29 mouse cellular contexts compared by ENCODE assay signal in the genomic region with DNA sequence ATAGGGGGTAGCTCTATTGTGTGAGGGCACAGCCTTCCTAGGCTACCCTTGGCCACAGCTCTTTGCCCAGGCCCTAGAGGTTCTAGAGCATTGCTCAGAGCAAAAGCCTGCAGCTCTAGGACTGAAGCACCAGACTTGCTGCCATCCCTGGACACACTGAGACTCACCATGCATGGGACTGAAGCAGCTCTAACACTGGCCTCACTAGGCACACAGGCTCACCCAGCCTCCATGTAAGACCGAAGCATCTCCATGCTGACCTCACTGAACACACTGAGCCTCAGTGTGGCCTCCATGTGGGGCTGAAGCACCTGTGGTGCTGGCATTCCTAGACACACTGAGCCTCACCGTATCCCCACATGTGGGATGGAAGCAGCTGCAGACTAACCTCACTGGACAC.
DNase-seq lines count a peak whose midpoint lies in the region; ATAC-seq and TF ChIP-seq lines count a peak whose summit lies in the region.
"Had no signal": no experiment of that assay in that cellular context is flagged by ENCODE, and none has a peak within 500 bp of the region (broad histone marks: within the 10 kb centered on the region; RNA-seq: fewer than 3 reads in every experiment).

No protein-coding gene starts in this region.

- no peak overlapping the region for H3K4me3 ChIP-seq in forebrain, embryonic 15.5 days
- H3K4me3 ChIP-seq in forebrain, embryonic 10.5 days: no peak overlapping the region
- H3K4me3 ChIP-seq in hindbrain, embryonic 14.5 days (replicated peaks; ENCODE audit: low read length): no peak overlapping the region
- no peak overlapping the region for H3K4me3 ChIP-seq in hindbrain, embryonic 10.5 days
- H3K4me3 ChIP-seq in liver, embryonic 15.5 days (replicated peaks): no peak overlapping the region
- no peak overlapping the region for H3K4me3 ChIP-seq in stomach, embryonic 14.5 days (ENCODE audit: low read depth, low read length)
- H3K4me3 ChIP-seq in stomach, postnatal 0 days (ENCODE audit: low read depth, low read length): no peak overlapping the region
- H3K4me3 ChIP-seq: embryonic facial prominence, embryonic 13.5 days; erythroblast, embryonic 14.5 days; forebrain, embryonic 13.5 days; heart, adult 2 months; heart, embryonic 10.5 days had no signal

- no peaks in the 10 kb centered on the region for H3K36me3 ChIP-seq in forebrain, embryonic 15.5 days
- no peaks in the 10 kb centered on the region for H3K36me3 ChIP-seq in forebrain, embryonic 10.5 days (replicated peaks)
- H3K36me3 ChIP-seq in hindbrain, embryonic 14.5 days (replicated peaks; ENCODE audit: control insufficient read depth, insufficient read depth): no peaks in the 10 kb centered on the region
- H3K36me3 ChIP-seq in hindbrain, embryonic 10.5 days: no peaks in the 10 kb centered on the region
- no peaks in the 10 kb centered on the region for H3K36me3 ChIP-seq in liver, embryonic 15.5 days (replicated peaks)
- H3K36me3 ChIP-seq in stomach, embryonic 14.5 days (ENCODE audit: control insufficient read depth, insufficient read depth, low read length): no peaks in the 10 kb centered on the region
- no peaks in the 10 kb centered on the region for H3K36me3 ChIP-seq in stomach, postnatal 0 days (ENCODE audit: control insufficient read depth, insufficient read depth, low read length)
- H3K36me3 ChIP-seq: embryonic facial prominence, embryonic 13.5 days; G1E; heart, embryonic 10.5 days had no signal

- no peak for TF ChIP-seq EP300 in stomach, postnatal 0 days (optimal IDR thresholded peaks at IDR 0.05)

- no peaks in the 10 kb centered on the region for H3K4me1 ChIP-seq in forebrain, embryonic 15.5 days
- H3K4me1 ChIP-seq in forebrain, embryonic 10.5 days: no peaks in the 10 kb centered on the region
- no peaks in the 10 kb centered on the region for H3K4me1 ChIP-seq in hindbrain, embryonic 14.5 days (replicated peaks; ENCODE audit: control insufficient read depth, insufficient read depth, low read length)
- no peaks in the 10 kb centered on the region for H3K4me1 ChIP-seq in hindbrain, embryonic 10.5 days (replicated peaks)
- no peaks in the 10 kb centered on the region for H3K4me1 ChIP-seq in liver, embryonic 15.5 days (replicated peaks)
- H3K4me1 ChIP-seq in stomach, embryonic 14.5 days (ENCODE audit: control insufficient read depth, insufficient read depth, low read length): no peaks in the 10 kb centered on the region
- H3K4me1 ChIP-seq in stomach, postnatal 0 days (replicated peaks; ENCODE audit: control insufficient read depth, insufficient read depth): no peaks in the 10 kb centered on the region
- H3K4me1 ChIP-seq: embryonic facial prominence, embryonic 13.5 days; forebrain, embryonic 13.5 days; heart, embryonic 10.5 days had no signal

- H3K9ac ChIP-seq in forebrain, embryonic 15.5 days (replicated peaks): no peak overlapping the region
- no peak overlapping the region for H3K9ac ChIP-seq in hindbrain, embryonic 14.5 days
- no peak overlapping the region for H3K9ac ChIP-seq in liver, embryonic 15.5 days
- H3K9ac ChIP-seq in stomach, embryonic 14.5 days (replicated peaks; ENCODE audit: low read depth, low read length): no peak overlapping the region
- no peak overlapping the region for H3K9ac ChIP-seq in stomach, postnatal 0 days (ENCODE audit: low read length)
- H3K9ac ChIP-seq: embryonic facial prominence, embryonic 13.5 days; forebrain, embryonic 13.5 days had no signal

- no peak for TF ChIP-seq CTCF in stomach, postnatal 0 days (IDR thresholded peaks at IDR 0.05; ENCODE audit: low read depth)

- no peak for DNase-seq in forebrain, embryonic 10.5 days (ENCODE audit: extremely low spot score, low spot score)
- no peak for DNase-seq in hindbrain, embryonic 14.5 days (ENCODE audit: low spot score)
- DNase-seq in hindbrain, embryonic 10.5 days (ENCODE audit: low spot score): no peak
- no peak for DNase-seq in liver
- DNase-seq in stomach, postnatal 0 days (ENCODE audit: low spot score): no peak
- DNase-seq: adrenal gland, postnatal 10 days; adrenal gland, postnatal 36 days; B cell, adult 2 months; cerebellum, adult 18-20 months; cerebellum, adult 9-10 months; cerebellum, postnatal 14 days; gastrocnemius, postnatal 10 days; gastrocnemius, postnatal 36 days; heart, adult 2 months; heart, postnatal 10 days; heart, postnatal 36 days had no signal

- H3K9me3 ChIP-seq in forebrain, embryonic 15.5 days: no peaks in the 10 kb centered on the region
- no peaks in the 10 kb centered on the region for H3K9me3 ChIP-seq in forebrain, embryonic 10.5 days
- no peaks in the 10 kb centered on the region for H3K9me3 ChIP-seq in hindbrain, embryonic 14.5 days (ENCODE audit: control insufficient read depth, low read length)
- H3K9me3 ChIP-seq in hindbrain, embryonic 10.5 days: no peaks in the 10 kb centered on the region
- no peaks in the 10 kb centered on the region for H3K9me3 ChIP-seq in liver, embryonic 15.5 days (replicated peaks)
- no peaks in the 10 kb centered on the region for H3K9me3 ChIP-seq in stomach, embryonic 14.5 days (ENCODE audit: control insufficient read depth, low read depth, low read length)
- H3K9me3 ChIP-seq in stomach, postnatal 0 days (ENCODE audit: control insufficient read depth, low read length): no peaks in the 10 kb centered on the region
- H3K9me3 ChIP-seq: embryonic facial prominence, embryonic 13.5 days; forebrain, embryonic 13.5 days; heart, embryonic 10.5 days had no signal

- whole genome bisulfite sequencing in forebrain, embryonic 15.5 days: 92% methylated on average over 2 of the region's 2 CpGs
- 90% methylated on average over 2 of the region's 2 CpGs for WGBS in forebrain, embryonic 10.5 days
- 90% methylated on average over 2 of the region's 2 CpGs for WGBS in hindbrain, embryonic 14.5 days
- 90% methylated on average over 2 of the region's 2 CpGs for WGBS in hindbrain, embryonic 10.5 days
- WGBS in liver, embryonic 15.5 days (ENCODE audit: insufficient replicate concordance): 79% methylated on average over 2 of the region's 2 CpGs
- WGBS in stomach, embryonic 14.5 days: 92% methylated on average over 2 of the region's 2 CpGs
- WGBS in stomach, postnatal 0 days: 92% methylated on average over 2 of the region's 2 CpGs

- ATAC-seq in forebrain, embryonic 15.5 days (replicated peaks): 0 out of 2 replicates have a peak, but pooled peaks have one; percentile 32
- 0 out of 2 replicates have a peak, but pooled peaks have one; percentile 14 for ATAC-seq in hindbrain, embryonic 14.5 days (ENCODE audit: low FRiP score)
- ATAC-seq in liver, embryonic 15.5 days (ENCODE audit: insufficient read depth): 0 out of 2 replicates have a peak, but pooled peaks have one; percentile 9
- ATAC-seq in stomach, embryonic 14.5 days (ENCODE audit: insufficient number of reproducible peaks, insufficient read depth, low FRiP score, low read depth): 0 out of 2 replicates have a peak, but pooled peaks have one; percentile 53
- ATAC-seq in stomach, postnatal 0 days (ENCODE audit: low FRiP score, low TSS enrichment): no peak
- ATAC-seq: forebrain, embryonic 13.5 days; hindbrain, postnatal 0 days; inflammation-experienced regulatory T-cells, adult 6 months; intestine, embryonic 16.5 days; Patski had no signal

- H3K27ac ChIP-seq in forebrain, embryonic 15.5 days (replicated peaks): no peak overlapping the region
- H3K27ac ChIP-seq in forebrain, embryonic 10.5 days: no peak overlapping the region
- H3K27ac ChIP-seq in hindbrain, embryonic 14.5 days: no peak overlapping the region
- H3K27ac ChIP-seq in hindbrain, embryonic 10.5 days: no peak overlapping the region
- no peak overlapping the region for H3K27ac ChIP-seq in liver, embryonic 15.5 days (replicated peaks)
- no peak overlapping the region for H3K27ac ChIP-seq in stomach, embryonic 14.5 days (ENCODE audit: low read length)
- H3K27ac ChIP-seq in stomach, postnatal 0 days (replicated peaks): no peak overlapping the region
- H3K27ac ChIP-seq: embryonic facial prominence, embryonic 13.5 days; forebrain, embryonic 13.5 days; heart, adult 2 months; heart, embryonic 10.5 days; hindbrain, postnatal 0 days had no signal

- no peak overlapping the region for H3K4me2 ChIP-seq in forebrain, embryonic 15.5 days (replicated peaks)
- no peak overlapping the region for H3K4me2 ChIP-seq in hindbrain, embryonic 14.5 days (replicated peaks)
- no peak overlapping the region for H3K4me2 ChIP-seq in liver, embryonic 15.5 days
- no peak overlapping the region for H3K4me2 ChIP-seq in stomach, embryonic 14.5 days (replicated peaks; ENCODE audit: low read depth, low read length)
- H3K4me2 ChIP-seq in stomach, postnatal 0 days (replicated peaks; ENCODE audit: low read depth): no peak overlapping the region
- H3K4me2 ChIP-seq: embryonic facial prominence, embryonic 13.5 days; forebrain, embryonic 13.5 days had no signal

- H3K27me3 ChIP-seq in forebrain, embryonic 15.5 days: no peaks in the 10 kb centered on the region
- no peaks in the 10 kb centered on the region for H3K27me3 ChIP-seq in forebrain, embryonic 10.5 days (ENCODE audit: poor library complexity, severe bottlenecking)
- no peaks in the 10 kb centered on the region for H3K27me3 ChIP-seq in hindbrain, embryonic 14.5 days (ENCODE audit: control insufficient read depth, insufficient read depth, low read length)
- H3K27me3 ChIP-seq in hindbrain, embryonic 10.5 days (ENCODE audit: insufficient read depth, poor library complexity, severe bottlenecking): no peaks in the 10 kb centered on the region
- H3K27me3 ChIP-seq in liver, embryonic 15.5 days: no peaks in the 10 kb centered on the region
- no peaks in the 10 kb centered on the region for H3K27me3 ChIP-seq in stomach, embryonic 14.5 days (ENCODE audit: control insufficient read depth, insufficient read depth, low read length)
- no peaks in the 10 kb centered on the region for H3K27me3 ChIP-seq in stomach, postnatal 0 days (ENCODE audit: control insufficient read depth, insufficient read depth, low read length)
- H3K27me3 ChIP-seq: CH12.LX; embryonic facial prominence, embryonic 13.5 days; forebrain, embryonic 13.5 days; Patski had no signal
